Mouse (Mus musculus) neural tube, embryonic 15.5 days (tissue): Measurements from ENCODE around the gene Gm5788. TPM values are rescaled to one million over a fixed set of nuclear protein-coding genes. Genes with fewer than 3 reads are reported as not detected.

Experiments
- ATAC-seq: fragments of 200-750 bp; cut with Nextera tagmentation; 2 replicates; pipeline ENCODE4 v1.8.0; 2017; ENCODE audit warnings: mild to moderate bottlenecking, moderate TSS enrichment, moderate library complexity; ENCODE audit not compliant: low FRiP score
- H3K27ac ChIP-seq: fragments of 300-500 bp; sonication (generic); replicated peaks from 2 replicates; pipeline ENCODE4 v1.5.1; 2015; ENCODE audit warnings: mild to moderate bottlenecking, inconsistent platforms
- H3K27me3 ChIP-seq: fragments of 300-500 bp; sonication (generic); replicated peaks from 2 replicates; pipeline ENCODE4 v1.6.1; 2015; ENCODE audit warnings: inconsistent platforms
- H3K36me3 ChIP-seq: fragments of 300-500 bp; sonication (generic); 2 replicates; pipeline ENCODE4 v1.6.1; 2015; ENCODE audit warnings: inconsistent platforms
- H3K4me1 ChIP-seq: fragments of 300-500 bp; sonication (generic); 2 replicates; pipeline ENCODE4 v1.6.1; 2015; ENCODE audit warnings: inconsistent platforms
- H3K4me2 ChIP-seq: fragments of 300-500 bp; sonication (generic); 2 replicates; pipeline ENCODE4 v1.6.1; 2015; ENCODE audit warnings: inconsistent platforms, mild to moderate bottlenecking, moderate library complexity
- H3K4me3 ChIP-seq: fragments of 300-500 bp; sonication (generic); replicated peaks from 2 replicates; pipeline ENCODE4 v1.5.1; 2015; ENCODE audit warnings: mild to moderate bottlenecking, inconsistent platforms
- H3K9ac ChIP-seq: fragments of 300-500 bp; sonication (generic); replicated peaks from 2 replicates; pipeline ENCODE4 v1.6.1; 2015; ENCODE audit warnings: mild to moderate bottlenecking, inconsistent platforms
- H3K9me3 ChIP-seq: fragments of 300-500 bp; sonication (generic); replicated peaks from 2 replicates; pipeline ENCODE4 v1.6.1; 2016; ENCODE audit warnings: inconsistent platforms
- WGBS: fragments of 180-500 bp; shearing (Covaris S2); methylation state at CpG from one replicate; pipeline ENCODE4 v1.1.7; 2015; ENCODE audit warnings: mixed read lengths; 5-methylcytosine and 5-hydroxymethylcytosine counted together
- polyA plus RNA-seq: library from polyadenylated mRNA; unstranded; fragments of >200 nt; fragmentation: Nextera tagmentation; extraction: Ambion mirVana; gene quantifications from 2 replicates; pipeline ENCODE4 v1.2.1, GENCODE M21; 2015

Gm5788 gene
- polyA plus RNA-seq, 1 experiment from 2014 or later = not detected

GRCm38 (mm10) chr12:87543927-87544326 lies 49.4 kb downstream of the Gm5788 start:
- Histone ChIP-seq H3K4me2 (no peak overlapping the region), H3K4me3 (no peak overlapping the region), H3K27ac (no peak overlapping the region), H3K27me3 (no peaks in the 10 kb centered on the region), H3K9ac (no peak overlapping the region), H3K9me3 (no peaks in the 10 kb centered on the region), H3K36me3 (no peaks in the 10 kb centered on the region), H3K4me1 (no peaks in the 10 kb centered on the region)
- 84% methylated on average over 3 of the region's 3 CpGs for WGBS
- no peak for ATAC-seq

Other genes with a start within 250 kb of the Gm5788 start
- gene Vipas39, start 228.5 kb upstream of the Gm5788 start, polyA plus RNA-seq = 49.3 and 51.2 TPM in 2 replicates
- gene Ahsa1, start 228.2 kb upstream of the Gm5788 start, polyA plus RNA-seq = 213 and 236 TPM in 2 replicates
- gene Ism2, start 195.0 kb upstream of the Gm5788 start, polyA plus RNA-seq = 0.96 and 1.2 TPM in 2 replicates
- 64.6 and 74.8 TPM in 2 replicates for gene Sptlc2, start 106.4 kb upstream of the Gm5788 start, polyA plus RNA-seq
- 246 and 286 TPM in 2 replicates for gene Slirp, start 50.8 kb upstream of the Gm5788 start, polyA plus RNA-seq
- 41.5 and 42.9 TPM in 2 replicates for gene Alkbh1, start 50.7 kb upstream of the Gm5788 start, polyA plus RNA-seq
- gene Snw1, start 22.4 kb upstream of the Gm5788 start, polyA plus RNA-seq = 96.2 and 107 TPM in 2 replicates
- gene Gm8300, start 19.6 kb downstream of the Gm5788 start, polyA plus RNA-seq = not detected in 2 replicates
- gene Oog1, start 108.0 kb downstream of the Gm5788 start, polyA plus RNA-seq = not detected in 2 replicates
- gene Gm4027, start 124.1 kb downstream of the Gm5788 start, polyA plus RNA-seq = not detected in 2 replicates
- not detected in 2 replicates for gene Gm16381, start 149.9 kb downstream of the Gm5788 start, polyA plus RNA-seq